Mouse (Mus musculus) brain, embryonic 14.5 days (tissue): ENCODE measurements around the gene Wnt10b. TPM values are rescaled to one million over a fixed set of nuclear protein-coding genes. Genes with fewer than 3 reads are reported as not detected.
A peak's percentile ranks its signal among the peaks of the same experiment; 100 is the strongest.

Experiments
- DNase-seq: peaks from one replicate; pipeline ENCODE4 v3.0.0-alpha.2; 2011; ENCODE audit warnings: low read depth
- CTCF ChIP-seq: fragments of 200-500 bp; IDR thresholded peaks from 2 replicates; pipeline ENCODE4 v1.5.1; 2012; ENCODE audit warnings: inconsistent platforms, mild to moderate bottlenecking, moderate library complexity, borderline replicate concordance; ENCODE audit not compliant: insufficient read depth, insufficient read length; ENCODE audit errors: extremely low read depth
- POLR2A ChIP-seq: fragments of 200-500 bp; IDR thresholded peaks from 2 replicates; pipeline ENCODE4 v1.6.1; 2012; ENCODE audit warnings: mild to moderate bottlenecking, inconsistent platforms, borderline replicate concordance; ENCODE audit not compliant: poor library complexity, insufficient read depth, insufficient read length, severe bottlenecking; ENCODE audit errors: extremely low read depth
- polyA plus RNA-seq: library from polyadenylated mRNA; depleted of rRNA; stranded (reverse); fragments of >200 nt; gene quantifications from 2 replicates; pipeline ENCODE4 v1.2.3, GENCODE M21; 2012

Wnt10b gene
- polyA plus RNA-seq, 1 experiment = 2.4 TPM

GRCm38 (mm10) chr15:98737881-98738280 is 40.1 kb downstream of the Wnt10b start:
- TF ChIP-seq CTCF (peak; percentile 55; the same call in 1 of the 2 replicates), POLR2A (no peak)
- DNase-seq = peak; percentile 22

- TF ChIP-seq CTCF = no peak
- TF ChIP-seq POLR2A = no peak
Observed at GRCm38 (mm10) chr15:98736521-98736920, 41.4 kb downstream of the Wnt10b start.

GRCm38 (mm10) chr15:98733976-98734566 is 43.9 kb downstream of the Wnt10b start:
- TF ChIP-seq CTCF = no peak
- no peak for TF ChIP-seq POLR2A
- no peak for DNase-seq

More at GRCm38 (mm10) chr15:98736521-98736920, 41.4 kb downstream of the Wnt10b start:
- no peak for DNase-seq

GRCm38 (mm10) chr15:98733370-98733769 is 44.6 kb downstream of the Wnt10b start:
- no peak for DNase-seq
- TF ChIP-seq POLR2A (no peak), CTCF (no peak)

- TF ChIP-seq CTCF (no peak), POLR2A (no peak)
- no peak for DNase-seq
Observed at GRCm38 (mm10) chr15:98732006-98732531, 45.9 kb downstream of the Wnt10b start.

GRCm38 (mm10) chr15:98730790-98731189 is 47.2 kb downstream of the Wnt10b start:
- DNase-seq = no peak
- TF ChIP-seq CTCF = no peak
- no peak for TF ChIP-seq POLR2A

GRCm38 (mm10) chr15:98729791-98730545 is 48.0 kb downstream of the Wnt10b start:
- DNase-seq = no peak
- TF ChIP-seq POLR2A (no peak), CTCF (no peak)

GRCm38 (mm10) chr15:98728366-98728765 is 49.6 kb downstream of the Wnt10b start:
- TF ChIP-seq POLR2A (no peak), CTCF (no peak)
- DNase-seq = no peak

GRCm38 (mm10) chr15:98727443-98728321 is 50.3 kb downstream of the Wnt10b start, which contains the start of gene Fkbp11:
Gene Fkbp11, minus strand, starts transcription at chr15:98728198.
- no peak for TF ChIP-seq CTCF
- no peak for TF ChIP-seq POLR2A
- peak; percentile 70 for DNase-seq

GRCm38 (mm10) chr15:98726746-98727145 is 51.2 kb downstream of the Wnt10b start:
- no peak for DNase-seq
- TF ChIP-seq CTCF (no peak), POLR2A (no peak)

- TF ChIP-seq CTCF = no peak
- no peak for TF ChIP-seq POLR2A
- DNase-seq = no peak
Observed at GRCm38 (mm10) chr15:98726079-98726478, 51.9 kb downstream of the Wnt10b start.
